Mouse (Mus musculus) brown adipose tissue, adult 24 weeks (tissue): Measurements from ENCODE around the gene Srarp. TPM values are rescaled to one million over a fixed set of nuclear protein-coding genes. Genes with fewer than 3 reads are reported as not detected.

ENCODE experiments used
- H3K27ac ChIP-seq: fragments of 200-500 bp; replicated peaks from 2 replicates; pipeline ENCODE4 v1.5.1; 2012; ENCODE audit warnings: low read depth, mild to moderate bottlenecking, low read length
- H3K4me1 ChIP-seq: fragments of 200-500 bp; 2 replicates; pipeline ENCODE4 v1.6.1; 2012; ENCODE audit warnings: low read length, mixed read lengths; ENCODE audit not compliant: control insufficient read depth, insufficient read depth, insufficient read length
- H3K4me3 ChIP-seq: fragments of 200-500 bp; 2 replicates; pipeline ENCODE4 v1.5.1; 2012; ENCODE audit warnings: low read depth, mild to moderate bottlenecking, low read length, moderate library complexity; ENCODE audit not compliant: insufficient read depth
- polyA plus RNA-seq: library from polyadenylated mRNA; stranded (reverse); fragments of >200 nt; gene quantifications from 2 replicates; pipeline ENCODE4 v1.2.4, GENCODE M21; 2012; ENCODE audit not compliant: missing spikeins, insufficient read depth, insufficient read length

Srarp gene
- polyA plus RNA-seq, 1 experiment, result not detected

DNA sequence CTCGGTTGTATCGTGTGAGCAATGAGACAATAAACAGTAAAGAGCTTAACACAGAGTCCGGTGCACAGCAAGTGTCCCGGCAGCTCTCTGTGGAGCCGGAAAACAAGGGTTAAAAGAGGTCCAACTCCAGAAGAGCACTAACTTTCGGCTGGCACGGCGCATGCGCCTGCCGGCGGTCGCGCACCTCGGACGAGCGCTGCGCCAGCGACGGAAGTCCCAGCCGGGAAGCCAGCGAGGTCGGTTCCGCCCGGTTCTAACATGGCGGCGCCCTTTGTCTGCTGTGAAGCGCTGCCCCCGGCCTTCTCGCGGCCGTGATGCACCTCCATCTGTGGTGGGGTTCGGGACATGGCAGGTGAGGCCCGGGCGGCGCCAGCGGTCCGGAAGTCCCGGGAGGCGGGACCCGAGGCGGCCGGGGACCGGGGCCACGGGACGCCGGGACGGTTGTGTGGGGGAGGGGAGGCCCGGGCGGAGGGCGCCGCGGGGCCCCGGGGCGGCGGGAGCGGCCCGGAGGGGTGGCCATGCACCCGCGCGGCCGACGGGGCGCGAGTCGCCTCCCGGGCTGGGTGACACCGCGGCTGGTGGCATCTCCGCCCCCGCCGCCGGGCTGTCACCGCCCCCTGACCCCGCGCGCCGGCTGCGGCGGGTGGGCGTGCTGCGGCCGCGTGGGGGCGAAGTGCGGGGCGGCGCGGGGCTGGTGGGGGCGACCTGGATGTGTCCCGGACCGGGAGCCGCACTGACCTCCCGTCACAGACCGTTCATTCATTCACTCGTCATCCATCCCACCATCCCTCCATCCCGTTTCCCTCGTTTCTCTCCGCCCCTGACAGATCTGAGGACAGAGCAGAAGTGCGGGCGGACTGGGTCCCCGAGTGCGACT, 8.8 kb upstream of the Srarp start, which contains the start of gene Zbtb17:
Gene Zbtb17, plus strand, starts transcription at position 204 of the 877 bp plus-strand sequence.
- peaks cover 12% of the 10 kb centered on the region for H3K4me1 ChIP-seq
- peak within 1 kb of the TSS; percentile 88 for H3K4me3 ChIP-seq
- peak within 1 kb of the TSS; percentile 62; the same call in 1 of the 2 replicates for H3K27ac ChIP-seq

DNA sequence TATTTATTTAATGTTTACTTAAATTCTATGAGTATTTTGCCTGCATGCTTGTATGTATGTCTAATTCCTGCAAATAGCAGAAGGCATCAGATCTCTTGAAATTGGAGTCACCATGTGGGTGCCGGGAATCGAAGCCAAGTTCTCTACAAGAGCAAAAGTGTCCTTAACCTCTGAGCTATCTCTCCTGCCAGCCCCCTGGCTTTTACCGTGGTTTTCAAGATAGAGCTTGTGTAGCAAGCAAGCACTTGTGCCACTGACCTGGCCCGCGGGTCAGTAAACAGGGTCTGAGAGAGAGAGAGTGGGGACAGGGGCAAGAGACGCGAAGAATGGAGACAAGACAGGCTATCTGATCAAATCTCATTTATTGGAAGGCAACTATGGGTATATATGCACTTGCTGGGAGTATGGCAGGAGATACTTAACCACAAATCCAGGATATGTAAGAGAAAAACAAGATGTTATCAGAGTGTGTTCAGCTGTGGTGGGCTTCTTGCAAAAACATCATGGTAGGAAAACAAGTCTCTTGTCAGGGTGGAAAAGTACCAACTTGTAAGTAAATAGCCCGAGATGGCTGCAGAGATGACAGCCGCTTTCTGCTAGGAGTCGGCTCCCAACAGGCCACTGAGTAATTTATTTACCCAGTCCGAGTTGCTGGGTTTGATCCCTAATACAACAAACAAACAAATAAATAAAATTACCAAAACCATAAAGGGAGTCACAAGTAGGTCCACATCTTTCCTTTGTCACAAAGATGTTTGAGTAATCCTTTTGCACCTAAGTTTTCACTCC, 7.9 kb upstream of the Srarp start:
- Histone ChIP-seq H3K27ac (peak overlapping the region; percentile 62; the same call in 1 of the 2 replicates), H3K4me1 (peaks cover 12% of the 10 kb centered on the region), H3K4me3 (peak overlapping the region; percentile 88)

DNA sequence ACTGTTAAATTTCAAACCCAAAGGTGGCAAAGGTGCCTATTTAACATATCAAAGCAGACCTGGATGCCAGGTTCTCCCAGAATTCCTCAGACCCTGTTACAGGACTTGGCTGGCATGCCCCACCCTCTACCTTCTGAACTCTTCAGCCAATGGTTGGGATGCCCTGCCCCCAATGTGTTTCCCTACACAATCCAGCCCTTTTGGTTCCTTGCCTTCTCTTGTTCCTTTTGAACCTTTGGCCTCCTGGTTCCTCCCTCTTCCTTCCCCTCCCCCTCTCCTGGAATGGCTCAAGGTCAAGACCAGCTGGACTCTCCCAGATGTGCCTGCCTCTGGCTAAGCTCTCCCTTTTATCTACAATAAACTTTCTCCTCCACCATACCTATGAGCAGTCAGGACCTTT, 5.0 kb upstream of the Srarp start:
- no peak overlapping the region for H3K27ac ChIP-seq
- no peak overlapping the region for H3K4me3 ChIP-seq
- peaks cover 12% of the 10 kb centered on the region for H3K4me1 ChIP-seq

DNA sequence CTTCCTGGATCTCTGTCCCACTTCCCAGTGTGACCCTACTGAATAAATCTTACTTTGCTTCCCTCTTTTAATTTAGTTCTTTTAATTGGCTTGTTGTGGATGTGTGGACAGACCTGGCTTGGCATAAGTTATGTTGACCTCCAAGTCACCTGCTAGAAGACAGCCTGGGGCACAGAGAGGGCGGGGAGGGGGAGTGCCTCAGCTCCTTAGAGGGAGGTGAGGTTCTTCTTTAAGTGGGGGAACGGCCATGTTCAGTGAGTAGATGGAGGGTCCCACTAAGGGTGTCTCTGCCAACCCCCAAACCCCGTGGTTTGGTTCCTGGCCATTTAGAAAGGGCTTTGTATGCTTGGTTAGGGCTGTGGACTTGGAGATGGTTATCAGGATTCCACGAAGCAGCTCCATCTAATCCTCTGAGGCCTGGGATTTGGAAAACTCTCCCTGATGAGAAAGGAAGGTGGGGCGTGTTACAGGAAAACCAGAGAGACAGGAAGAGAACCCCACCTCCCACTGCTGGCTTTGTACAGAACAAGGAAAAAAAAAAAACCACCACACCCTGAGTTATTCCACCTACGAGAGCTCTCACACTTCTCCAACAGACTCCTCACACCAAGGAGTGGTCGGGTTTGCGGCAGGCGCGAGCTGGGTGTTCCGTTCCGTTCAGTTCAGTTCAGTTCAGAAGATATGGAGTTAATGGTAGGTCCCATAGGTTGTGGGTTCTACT, 3.3 kb upstream of the Srarp start:
- H3K4me3 ChIP-seq, result no peak overlapping the region
- H3K4me1 ChIP-seq, result peaks cover 8% of the 10 kb centered on the region
- peak overlapping the region; percentile 69 for H3K27ac ChIP-seq

DNA sequence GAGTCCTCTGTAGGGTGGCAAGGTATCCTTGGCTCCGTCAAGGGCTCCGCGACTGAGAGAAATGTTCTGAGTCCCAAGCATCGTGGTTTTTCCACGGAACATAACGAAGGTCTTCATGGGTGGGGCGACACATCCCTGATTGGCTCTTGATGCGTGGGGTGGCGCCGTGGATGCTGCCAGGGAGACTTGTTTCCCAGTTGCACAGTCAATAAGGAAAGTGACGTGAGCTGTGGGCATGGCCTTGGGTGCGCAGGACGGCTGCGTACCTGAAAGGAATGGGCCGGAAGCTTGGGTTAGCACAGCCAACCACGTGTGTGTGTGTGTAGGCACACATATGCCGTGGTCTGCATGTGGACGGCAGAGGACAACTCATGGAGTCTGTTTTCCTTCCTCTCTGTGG, 2.7 kb downstream of the Srarp start:
- Histone ChIP-seq H3K4me1 (no peaks in the 10 kb centered on the region), H3K4me3 (no peak overlapping the region), H3K27ac (no peak overlapping the region)

DNA sequence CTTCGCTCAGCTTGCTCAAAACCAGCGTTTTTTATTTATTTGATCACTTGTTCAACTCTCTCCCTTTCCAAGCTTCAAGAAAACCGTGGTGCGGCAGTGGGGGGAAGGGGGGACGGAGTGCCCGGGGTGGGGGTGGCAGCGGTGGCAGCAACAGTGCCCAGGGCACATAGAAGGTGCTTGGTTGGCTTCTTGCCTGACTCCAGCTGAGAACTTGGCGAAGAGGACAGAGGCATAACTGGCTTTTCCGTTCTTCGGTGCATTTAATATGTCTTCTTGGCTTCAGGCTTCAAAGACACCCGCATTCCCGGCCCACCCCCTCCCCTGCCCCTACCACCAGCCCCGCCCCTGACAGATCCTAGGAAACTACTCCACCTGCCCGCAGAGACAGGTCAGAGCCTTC, 3.2 kb downstream of the Srarp start:
- Histone ChIP-seq H3K27ac (no peak overlapping the region), H3K4me3 (no peak overlapping the region), H3K4me1 (no peaks in the 10 kb centered on the region)

DNA sequence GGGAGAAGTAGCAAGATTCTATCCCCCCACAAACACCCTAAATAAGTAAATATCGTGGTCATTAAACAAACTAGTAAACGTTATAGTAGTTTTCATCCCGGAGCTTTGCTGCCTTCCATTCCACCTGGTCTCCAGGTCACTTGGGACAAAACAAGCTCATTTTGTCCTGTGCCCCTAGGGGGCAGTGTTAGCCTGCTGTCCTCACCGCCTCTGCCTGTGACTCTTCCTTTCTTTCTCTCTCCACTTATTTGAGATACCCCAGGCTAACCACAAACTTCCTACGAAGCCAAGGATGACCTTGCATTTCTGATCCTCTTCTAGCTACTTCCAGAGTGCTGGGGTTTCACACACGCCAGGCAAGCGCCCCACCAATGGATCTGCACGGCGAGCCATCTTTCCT, 4.9 kb downstream of the Srarp start:
- no peak overlapping the region for H3K4me3 ChIP-seq
- H3K27ac ChIP-seq, result no peak overlapping the region
- no peaks in the 10 kb centered on the region for H3K4me1 ChIP-seq

DNA sequence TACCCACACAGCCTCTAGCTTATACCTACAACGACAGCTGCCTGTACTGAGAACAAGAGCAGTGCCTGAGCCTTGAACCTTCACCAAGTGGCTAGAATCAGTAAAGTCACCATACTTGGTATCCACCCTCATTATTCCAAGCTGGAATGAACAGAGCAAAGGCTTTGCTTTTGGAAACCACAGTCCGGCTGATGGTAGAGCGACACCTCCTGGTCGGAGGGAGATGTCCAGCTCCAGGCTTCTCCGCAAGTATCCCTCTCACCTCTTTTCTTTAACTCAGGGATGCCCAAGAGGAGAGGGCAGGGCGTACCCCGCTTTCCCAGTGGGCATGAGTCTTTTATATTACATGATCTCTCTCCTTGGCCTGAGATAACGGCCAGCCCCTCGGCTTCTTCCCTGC, 6.1 kb downstream of the Srarp start:
- Histone ChIP-seq H3K4me1 (no peaks in the 10 kb centered on the region; the same call in 1 of the 2 replicates), H3K4me3 (no peak overlapping the region), H3K27ac (no peak overlapping the region)

DNA sequence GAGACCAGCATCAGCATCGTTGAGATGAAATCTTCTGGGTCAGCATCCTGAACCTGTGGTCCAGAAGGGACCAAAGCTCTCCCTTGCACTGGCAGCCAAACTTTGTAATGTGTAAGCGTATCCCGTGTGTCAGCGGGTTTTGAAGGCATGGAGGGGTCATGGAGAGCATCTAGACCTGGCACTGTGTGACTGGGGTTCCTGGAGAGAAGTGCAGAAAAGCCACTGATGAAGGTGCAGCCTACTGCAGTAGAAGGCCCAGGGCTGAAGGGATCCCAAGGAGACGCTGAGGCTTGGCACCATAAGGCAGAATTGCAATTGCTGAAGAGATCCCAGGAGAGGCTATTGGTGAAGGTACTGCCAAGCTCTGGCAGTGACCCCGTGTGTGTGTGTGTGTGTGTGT, 6.5 kb downstream of the Srarp start:
- H3K4me3 ChIP-seq, result no peak overlapping the region
- no peaks in the 10 kb centered on the region; the same call in 1 of the 2 replicates for H3K4me1 ChIP-seq
- H3K27ac ChIP-seq, result no peak overlapping the region

DNA sequence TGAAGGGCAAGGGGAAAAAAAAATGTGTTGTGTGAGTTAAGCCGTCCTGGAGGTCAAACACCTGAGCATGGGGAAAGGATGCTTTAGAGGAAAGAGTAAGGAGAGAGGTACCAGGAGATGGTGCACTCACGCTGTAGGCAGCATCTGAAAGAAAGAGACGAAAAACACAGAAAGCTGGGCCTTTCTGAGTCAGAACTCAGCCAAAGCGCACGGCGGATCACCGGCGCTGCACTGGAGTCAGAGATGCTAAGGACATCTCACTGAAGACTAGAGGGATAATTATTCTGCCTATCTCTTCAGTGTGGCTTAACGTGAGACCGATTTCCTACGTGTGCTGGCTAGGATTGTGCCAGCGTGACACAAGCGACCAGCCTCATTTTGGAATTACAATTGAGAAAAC, 8.0 kb downstream of the Srarp start:
- H3K4me3 ChIP-seq, result no peak overlapping the region
- H3K27ac ChIP-seq, result no peak overlapping the region
- no peaks in the 10 kb centered on the region; the same call in 1 of the 2 replicates for H3K4me1 ChIP-seq

DNA sequence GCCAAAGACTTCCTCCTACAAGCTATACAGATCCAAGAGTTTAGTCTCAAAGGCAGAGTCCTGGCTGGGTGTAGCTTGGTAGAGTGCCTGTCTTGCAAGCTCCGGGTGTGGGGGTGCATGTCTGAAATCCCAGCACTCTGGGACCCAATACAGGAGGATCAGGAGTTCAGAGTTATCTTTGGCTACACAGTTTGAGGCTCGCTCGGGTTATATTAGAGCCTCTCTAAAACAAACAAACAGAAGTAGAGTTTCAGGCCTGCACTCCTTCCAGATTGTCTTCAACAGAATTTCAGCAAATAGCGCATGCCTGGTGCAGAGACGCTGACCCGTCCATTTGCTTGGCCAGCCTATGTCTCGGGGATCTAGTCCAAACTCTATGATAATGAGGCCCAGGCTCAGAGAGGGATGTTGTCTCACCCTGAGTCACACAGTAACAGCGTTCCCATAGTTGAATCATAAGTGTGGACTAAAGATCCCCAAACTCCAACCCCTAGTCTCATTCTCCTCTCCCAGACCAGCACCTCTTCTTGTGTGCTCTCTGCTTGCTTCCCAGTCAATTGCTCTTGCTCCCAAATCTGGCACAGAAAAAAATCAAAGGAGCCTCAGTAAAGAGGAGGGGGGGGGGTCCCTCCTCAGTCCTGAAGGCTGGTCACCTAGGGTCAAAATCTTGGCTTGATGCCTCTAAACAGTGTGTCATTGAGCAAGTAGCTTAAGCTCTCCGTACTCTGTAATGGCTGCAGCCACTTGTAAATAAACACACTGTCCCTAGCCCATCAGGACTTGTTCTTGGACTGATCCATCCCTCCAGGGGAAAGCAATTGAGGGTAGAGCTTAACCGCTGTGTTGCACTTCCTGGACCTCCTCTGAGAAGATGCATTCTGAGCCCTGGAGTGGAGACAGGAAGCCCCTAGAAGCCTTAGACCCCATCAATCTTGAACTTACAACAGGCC, 8.8 kb downstream of the Srarp start:
- Histone ChIP-seq H3K4me1 (no peaks in the 10 kb centered on the region; the same call in 1 of the 2 replicates), H3K27ac (no peak overlapping the region), H3K4me3 (no peak overlapping the region)

DNA sequence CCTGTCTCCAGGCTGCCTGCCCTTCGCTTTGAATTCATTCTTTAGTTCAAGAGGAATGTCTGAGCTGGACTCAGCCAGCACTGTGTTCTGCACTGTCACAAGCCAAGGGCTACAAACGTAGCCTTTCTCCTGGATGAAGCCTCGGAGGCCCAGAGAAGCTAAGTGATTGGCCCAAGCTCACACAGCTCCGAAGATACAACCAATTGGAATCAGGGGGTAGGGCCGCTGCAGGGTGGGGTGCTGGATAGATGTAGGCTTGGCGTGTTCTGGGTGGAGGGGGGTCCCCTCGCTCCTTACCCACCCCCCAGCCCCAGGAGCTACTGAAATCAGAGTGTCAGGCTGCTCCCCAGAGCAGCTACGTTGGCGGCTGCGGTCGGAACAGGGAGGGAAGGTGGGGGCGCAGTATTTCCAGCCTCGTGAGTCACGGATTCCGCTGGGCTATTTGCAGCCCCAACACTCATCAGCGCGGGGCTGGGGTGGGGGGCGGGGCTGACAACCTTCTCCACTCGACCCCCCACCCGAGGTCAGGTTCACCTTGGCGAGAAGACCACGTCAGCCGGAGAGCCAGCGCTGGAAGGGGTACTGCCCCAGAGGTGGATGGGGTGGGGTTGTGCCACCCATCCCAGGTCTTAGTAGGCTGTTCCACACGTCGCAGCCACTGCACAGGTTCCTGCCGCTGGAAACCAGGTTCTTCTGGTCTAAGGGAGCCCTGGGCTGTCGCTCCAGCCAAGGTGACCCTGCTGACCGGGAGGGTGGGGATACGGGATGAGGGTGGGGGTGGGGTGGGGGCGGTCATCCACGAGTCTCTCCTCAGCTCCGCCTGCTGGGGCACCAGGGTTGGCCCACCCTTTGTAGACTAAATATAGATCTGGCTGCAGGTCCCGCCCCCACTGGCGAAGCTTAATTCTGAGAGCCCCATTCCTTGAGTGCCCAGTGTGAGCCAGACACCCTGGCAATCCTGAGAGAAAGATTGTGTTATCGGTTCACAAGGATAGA, 10.1 kb downstream of the Srarp start:
- Histone ChIP-seq H3K4me3 (peak overlapping the region; percentile 51), H3K27ac (peak overlapping the region; percentile 23; the same call in 1 of the 2 replicates), H3K4me1 (no peaks in the 10 kb centered on the region; the same call in 1 of the 2 replicates)
